Mouse (Mus musculus) cortical plate, adult 2 months (tissue): Measurements from ENCODE around the gene Prph2.

ENCODE experiments used
- CTCF ChIP-seq: fragments of 200-500 bp; IDR thresholded peaks from 2 replicates; pipeline ENCODE4 v1.5.1; 2011; ENCODE audit warnings: mild to moderate bottlenecking, control low read depth, low read length; ENCODE audit not compliant: insufficient read depth; ENCODE audit errors: extremely low read depth
- POLR2A ChIP-seq: fragments of 200-500 bp; IDR thresholded peaks from 2 replicates; pipeline ENCODE4 v1.6.1; 2011; ENCODE audit warnings: mild to moderate bottlenecking, low read length, control low read depth; ENCODE audit not compliant: insufficient read depth; ENCODE audit errors: extremely low read depth

DNA sequence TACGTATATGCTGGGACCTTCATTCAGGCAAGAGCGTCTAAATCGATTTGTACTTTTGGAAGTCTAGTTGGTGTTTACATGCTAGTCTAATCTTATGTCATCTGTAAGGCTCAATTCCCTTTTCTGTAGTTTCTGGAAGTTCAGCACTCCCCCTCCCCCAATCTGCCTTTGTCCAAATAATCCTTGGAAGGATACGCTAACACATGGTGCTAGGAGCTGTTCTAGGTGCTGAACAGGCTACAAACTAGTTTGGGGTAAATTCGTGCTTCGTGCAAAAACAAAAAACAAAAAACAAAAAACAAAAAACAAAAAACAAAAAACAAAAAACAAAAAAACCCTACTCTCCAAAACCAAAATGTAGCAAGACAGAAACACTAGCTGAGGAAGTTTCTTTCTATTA lies 10.6 kb downstream of the Prph2 start:
- TF ChIP-seq CTCF (no peak), POLR2A (no peak)
